Mouse (Mus musculus) monocyte, adult 2 months (primary cell): Measurements from ENCODE around the gene Smndc1.
A peak's percentile ranks its signal among the peaks of the same experiment; 100 is the strongest.

Experiments
- DNase-seq, 2 experiments: peaks; one replicate each; pipeline ENCODE4 v3.0.0; 2022; ENCODE audit warnings: low spot score in 2 of 2, low read depth in 1 of 2

Gene Smndc1

GRCm38 (mm10) chr19:53390495-53391007, at the start of gene Smndc1:
Gene Smndc1 (minus strand): TSS chr19:53390578.
- peak; percentile 98 to 99 for DNase-seq

- no peak for DNase-seq
Observed at GRCm38 (mm10) chr19:53439340-53439739, 49.0 kb upstream of the Smndc1 start.

- no peak for DNase-seq
Observed at GRCm38 (mm10) chr19:53437991-53438390, 47.6 kb upstream of the Smndc1 start.

- no peak for DNase-seq
Observed at GRCm38 (mm10) chr19:53437311-53437958, 47.1 kb upstream of the Smndc1 start.

- peak in 1 of 2 experiments; percentile 33 for DNase-seq
Observed at GRCm38 (mm10) chr19:53433949-53434689, 43.7 kb upstream of the Smndc1 start.

- no peak for DNase-seq
Observed at GRCm38 (mm10) chr19:53431003-53431402, 40.6 kb upstream of the Smndc1 start.

GRCm38 (mm10) chr19:53430356-53430755, 40.0 kb upstream of the Smndc1 start:
- DNase-seq, result no peak

- no peak for DNase-seq
Observed at GRCm38 (mm10) chr19:53427817-53428216, 37.4 kb upstream of the Smndc1 start.

- DNase-seq, result no peak
Observed at GRCm38 (mm10) chr19:53427346-53427745, 37.0 kb upstream of the Smndc1 start.

- no peak for DNase-seq
Observed at GRCm38 (mm10) chr19:53425824-53426223, 35.4 kb upstream of the Smndc1 start.

GRCm38 (mm10) chr19:53424629-53425028, 34.3 kb upstream of the Smndc1 start:
- DNase-seq, result peak; percentile 68 to 81

- DNase-seq, result peak in 1 of 2 experiments; percentile 23
Observed at GRCm38 (mm10) chr19:53423816-53424465, 33.6 kb upstream of the Smndc1 start.

- DNase-seq, result peak in 1 of 2 experiments; percentile 46
Observed at GRCm38 (mm10) chr19:53423341-53423753, 33.0 kb upstream of the Smndc1 start.

- DNase-seq, result no peak
Observed at GRCm38 (mm10) chr19:53422358-53423308, 32.3 kb upstream of the Smndc1 start.

- peak in 1 of 2 experiments; percentile 16 for DNase-seq
Observed at GRCm38 (mm10) chr19:53421583-53422188, 31.3 kb upstream of the Smndc1 start.

- DNase-seq, result peak; percentile 34 to 59
Observed at GRCm38 (mm10) chr19:53420924-53421582, 30.7 kb upstream of the Smndc1 start.

- DNase-seq, result peak; percentile 48 to 68
Observed at GRCm38 (mm10) chr19:53419834-53420233, 29.5 kb upstream of the Smndc1 start.

GRCm38 (mm10) chr19:53415198-53415597, 24.8 kb upstream of the Smndc1 start:
- no peak for DNase-seq

GRCm38 (mm10) chr19:53414650-53415049, 24.3 kb upstream of the Smndc1 start:
- no peak for DNase-seq
